Mouse (Mus musculus): Measurements from ENCODE around the gene Mmp2.
A peak's percentile ranks its signal among the peaks of the same experiment; 100 is the strongest.
"Not testable (repeated sequence)": the region's sequence is repeated elsewhere in the genome, so short reads cannot be mapped to it uniquely, and the experiment has no call there.

Gene Mmp2

DNA sequence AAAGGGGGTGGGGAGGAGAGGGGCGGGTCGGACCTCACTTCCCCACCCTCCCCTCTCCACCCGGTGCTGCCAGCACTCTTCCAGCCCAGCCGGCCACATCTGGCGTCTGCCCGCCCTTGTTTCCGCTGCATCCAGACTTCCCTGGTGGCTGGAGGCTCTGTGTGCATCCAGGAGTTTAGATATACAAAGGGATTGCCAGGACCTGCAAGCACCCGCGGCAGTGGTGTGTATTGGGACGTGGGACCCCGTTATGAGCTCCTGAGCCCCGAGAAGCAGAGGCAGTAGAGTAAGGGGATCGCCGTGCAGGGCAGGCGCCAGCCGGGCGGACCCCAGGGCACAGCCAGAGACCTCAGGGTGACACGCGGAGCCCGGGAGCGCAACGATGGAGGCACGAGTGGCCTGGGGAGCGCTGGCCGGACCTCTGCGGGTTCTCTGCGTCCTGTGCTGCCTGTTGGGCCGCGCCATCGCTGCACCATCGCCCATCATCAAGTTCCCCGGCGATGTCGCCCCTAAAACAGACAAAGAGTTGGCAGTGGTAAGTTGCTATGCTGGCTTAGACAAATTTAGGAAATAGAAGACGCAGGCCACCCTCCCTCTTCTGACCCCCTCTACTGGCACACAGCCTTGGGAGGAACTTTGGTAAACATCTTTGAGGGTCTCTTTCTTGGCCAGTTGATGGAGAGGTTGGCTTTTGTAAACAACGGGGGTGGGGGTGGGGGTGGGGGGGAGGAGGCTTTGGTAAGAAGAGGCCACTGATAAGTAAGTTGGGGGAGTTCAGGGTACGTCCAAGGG is at the start of gene Mmp2:
Gene Mmp2, plus strand, starts transcription at position 49 of the 792 bp plus-strand sequence.
- DNase-seq (ENCODE audit: low spot score), result peak; percentile 47

DNA sequence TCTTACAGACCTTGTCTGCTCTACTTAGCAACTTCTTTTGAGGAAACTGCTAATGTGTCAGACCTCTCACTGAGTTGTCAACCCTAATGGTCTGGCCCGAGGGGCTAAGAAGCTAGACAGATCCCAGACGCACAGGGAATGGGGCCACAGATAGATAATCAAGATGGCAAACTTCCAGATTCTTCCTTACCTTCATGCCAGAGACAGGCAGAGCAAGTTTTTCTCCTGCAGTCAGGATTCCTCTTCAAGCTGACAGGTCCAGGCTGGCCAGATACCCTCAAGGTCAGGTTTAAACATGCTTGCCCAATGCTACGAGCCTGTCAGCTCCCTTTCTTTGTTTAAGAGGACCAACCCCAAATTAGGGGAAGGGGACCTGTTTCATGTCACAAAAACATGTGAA is 46.1 kb upstream of the Mmp2 start:
- DNase-seq (ENCODE audit: low spot score), result no peak

DNA sequence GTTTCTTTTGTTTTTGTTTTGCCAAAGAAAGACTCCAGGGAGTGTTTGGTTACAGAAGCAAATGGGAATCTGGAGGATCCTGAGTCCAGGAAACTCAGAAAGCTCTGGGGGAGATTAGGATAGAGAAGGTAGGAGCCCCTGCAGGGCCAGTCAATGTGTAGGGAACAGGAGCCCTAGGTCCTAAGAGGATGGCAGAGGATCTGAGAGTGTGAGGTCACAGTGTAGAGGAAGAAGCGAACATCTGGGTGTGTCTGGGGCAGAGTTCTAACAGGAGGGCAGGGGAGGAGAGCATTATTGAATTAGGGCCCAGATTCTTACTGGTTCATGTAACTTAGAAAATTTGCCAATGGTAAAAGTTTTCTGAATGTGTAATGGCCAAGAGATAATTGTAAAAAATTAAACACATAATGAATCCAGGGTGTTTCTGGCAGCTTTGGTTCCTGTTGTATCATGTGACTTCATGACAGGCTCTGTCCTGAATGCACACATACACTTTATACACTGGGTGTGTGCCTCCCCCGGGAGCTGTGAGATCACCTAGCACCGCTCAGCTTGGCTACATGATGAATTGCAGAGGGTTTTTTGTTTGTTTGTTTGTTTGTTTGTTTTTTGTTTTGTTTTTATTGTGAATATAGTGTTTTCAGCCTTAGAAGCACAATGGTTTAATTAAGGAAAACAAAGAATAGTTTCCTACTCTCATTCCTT is 43.0 kb upstream of the Mmp2 start:
- no peak for DNase-seq (ENCODE audit: low spot score)

DNA sequence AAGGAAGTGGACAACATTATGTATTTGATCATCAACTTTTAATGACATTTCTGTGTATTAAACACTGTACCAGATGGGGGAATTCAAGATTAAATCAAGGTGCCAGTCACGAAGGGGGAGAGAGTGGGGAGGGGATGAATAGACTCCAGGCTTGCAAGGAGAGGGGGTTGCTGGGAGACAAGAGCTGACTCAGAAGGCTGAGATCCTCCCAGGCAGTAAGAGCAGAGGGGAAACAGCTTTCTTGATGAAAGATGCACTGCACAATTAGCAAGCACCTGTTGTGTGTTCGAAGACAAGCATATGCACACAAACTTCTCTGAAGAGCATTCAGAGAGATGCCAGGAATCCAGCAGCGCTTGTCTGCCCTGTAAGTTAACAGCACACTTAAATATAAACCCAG is 36.3 kb upstream of the Mmp2 start:
- no peak for DNase-seq (ENCODE audit: low spot score)

DNA sequence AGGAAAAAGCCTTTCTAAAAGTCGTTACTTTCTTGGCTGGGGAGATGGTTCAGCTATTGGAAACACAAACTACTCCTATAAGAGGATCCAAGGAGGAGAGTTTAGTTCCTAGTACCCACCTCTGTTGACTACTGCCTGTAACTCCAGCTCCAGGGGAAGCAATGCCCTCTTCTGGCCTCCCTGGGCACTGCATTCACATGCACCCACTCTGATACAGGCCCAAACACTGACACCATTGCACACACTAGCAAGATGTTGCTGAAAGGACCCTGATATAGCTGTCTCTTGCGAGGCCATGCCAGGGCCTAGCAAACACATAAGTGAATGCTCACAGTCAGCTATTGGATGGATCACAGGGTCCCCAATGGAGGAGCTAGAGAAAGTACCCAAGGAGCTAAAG is 35.1 kb upstream of the Mmp2 start:
- DNase-seq (ENCODE audit: low spot score), result not testable (repeated sequence)

DNA sequence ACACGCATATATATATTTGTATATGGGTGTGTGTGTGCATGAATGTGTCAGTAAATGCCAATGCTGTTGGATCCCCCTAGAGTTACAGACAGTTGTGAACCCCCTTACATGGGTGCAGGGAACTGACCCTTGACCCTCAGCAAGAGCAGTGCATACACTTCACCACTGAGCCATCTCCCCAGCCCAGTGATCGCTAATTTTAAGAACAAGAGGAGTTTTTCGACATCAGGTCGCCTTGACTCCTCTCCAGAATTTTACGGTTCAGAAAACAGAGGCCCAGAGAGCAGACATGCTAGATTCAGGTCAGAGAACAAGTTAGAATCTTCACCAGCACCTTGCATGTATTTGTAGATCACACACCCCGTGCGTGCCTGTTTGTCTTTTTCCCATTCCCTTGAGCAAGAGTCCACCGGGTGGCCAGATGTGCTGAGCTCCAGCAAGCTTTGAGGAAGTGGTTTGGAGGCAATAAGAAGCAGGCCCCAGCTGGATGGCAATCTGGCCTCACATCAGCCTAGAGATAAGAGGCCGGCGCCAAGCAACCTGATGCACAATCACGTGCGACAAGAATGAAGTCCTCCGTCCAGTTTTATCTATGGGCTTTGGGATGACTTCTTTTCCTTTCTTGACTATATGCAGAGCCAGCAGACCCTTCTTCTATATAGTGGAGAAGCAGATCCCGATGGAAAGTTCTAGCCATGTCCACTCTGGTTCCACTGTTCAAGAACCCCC is 33.1 kb upstream of the Mmp2 start:
- DNase-seq (ENCODE audit: low spot score), result no peak

DNA sequence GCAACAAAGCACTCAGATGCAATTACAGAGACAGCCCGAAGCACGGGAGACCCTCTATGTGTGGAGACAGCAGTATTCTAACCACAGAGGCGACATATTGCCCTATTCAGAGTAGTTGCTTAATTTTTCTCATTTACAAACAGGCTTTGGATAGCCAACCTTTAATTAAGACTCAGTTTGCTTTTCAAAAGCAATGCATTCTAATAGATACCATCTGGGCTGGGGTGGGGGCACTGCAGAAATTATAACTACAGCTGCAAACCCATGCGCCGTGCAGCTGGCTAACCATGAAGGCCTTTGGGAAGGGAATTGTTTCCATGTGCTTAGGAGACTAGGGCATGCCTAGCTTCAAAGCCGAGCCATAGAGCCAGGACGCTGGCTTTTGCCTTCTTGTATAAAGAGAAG is 29.6 kb upstream of the Mmp2 start:
- no peak for DNase-seq (ENCODE audit: low spot score)

DNA sequence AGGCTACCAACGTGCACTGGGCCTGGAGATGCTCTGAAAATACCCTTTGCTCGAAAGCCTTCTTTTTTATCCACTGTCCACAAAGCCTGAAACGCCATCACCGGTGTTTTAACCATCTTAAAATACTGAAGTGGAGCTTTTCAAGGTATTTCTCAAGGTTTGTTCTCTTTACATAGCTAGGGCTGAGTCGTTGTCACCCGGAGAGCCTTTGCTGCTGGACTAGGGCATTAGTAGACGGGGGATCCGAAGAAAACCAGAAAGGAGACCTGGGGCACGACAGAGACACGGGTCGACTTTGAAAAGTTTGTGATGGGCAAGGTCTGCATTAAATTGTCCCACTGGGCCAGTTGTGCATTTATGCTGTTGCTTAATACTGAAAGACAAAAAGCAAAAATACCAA is 27.7 kb upstream of the Mmp2 start:
- DNase-seq (ENCODE audit: low spot score), result no peak

DNA sequence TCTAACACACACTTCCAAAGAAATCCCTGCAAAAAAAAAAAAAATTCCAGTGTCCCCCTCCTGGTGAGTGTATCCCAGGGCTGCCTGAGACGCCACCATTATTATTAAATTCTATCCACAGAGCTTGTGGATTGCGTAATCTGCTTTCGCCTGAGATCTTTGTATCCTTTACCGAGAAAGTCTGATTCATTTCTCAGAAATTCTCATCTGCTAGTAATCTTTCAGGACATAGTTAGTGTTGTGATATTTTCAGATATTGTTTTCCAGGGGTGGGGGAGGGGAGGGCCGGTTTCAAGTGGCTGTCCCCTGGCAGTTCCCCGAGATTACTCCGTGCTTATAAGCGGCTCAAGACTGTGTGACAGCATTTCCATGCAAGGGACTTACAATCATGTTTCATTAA is 25.9 kb upstream of the Mmp2 start:
- DNase-seq (ENCODE audit: low spot score), result peak; percentile 39

DNA sequence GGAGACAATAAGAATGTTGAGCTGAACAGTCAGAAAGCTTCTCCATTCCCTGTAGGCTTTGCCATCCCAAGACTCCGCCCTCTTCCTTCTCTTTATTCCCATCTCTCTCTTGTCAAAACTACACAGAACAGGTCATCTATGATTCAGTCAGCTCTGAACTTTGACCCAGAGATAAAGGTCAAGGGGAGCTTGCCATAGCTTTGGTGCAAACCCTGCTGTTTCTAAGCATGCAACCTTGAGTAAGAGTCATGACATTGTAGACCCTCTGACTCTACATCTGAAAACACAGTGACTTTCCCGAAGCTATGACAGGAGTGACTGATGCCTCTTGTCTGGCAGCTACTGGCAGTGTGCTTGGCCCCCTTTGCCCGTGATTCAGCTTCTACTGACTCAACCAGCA is 24.5 kb upstream of the Mmp2 start:
- DNase-seq (ENCODE audit: low spot score), result no peak

DNA sequence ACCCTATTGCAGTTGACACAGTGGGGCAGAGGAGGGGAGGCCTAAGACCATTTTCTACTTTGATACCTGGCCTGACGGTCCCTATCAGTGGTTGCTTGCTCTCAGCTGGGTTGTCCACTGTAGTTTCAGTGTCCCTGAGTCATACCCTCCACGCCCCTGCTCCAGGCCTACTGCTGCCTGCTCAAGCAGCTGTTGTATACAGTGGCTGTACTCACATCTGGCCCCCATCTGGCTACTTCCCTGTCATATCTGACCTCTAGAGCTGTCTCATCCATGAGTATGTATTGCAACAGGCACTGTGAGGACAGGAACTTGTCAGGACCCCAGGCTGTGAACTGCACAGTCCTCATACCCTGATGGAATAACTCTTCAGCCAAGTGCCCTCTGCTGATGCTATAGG is 14.3 kb upstream of the Mmp2 start:
- no peak for DNase-seq (ENCODE audit: low spot score)

DNA sequence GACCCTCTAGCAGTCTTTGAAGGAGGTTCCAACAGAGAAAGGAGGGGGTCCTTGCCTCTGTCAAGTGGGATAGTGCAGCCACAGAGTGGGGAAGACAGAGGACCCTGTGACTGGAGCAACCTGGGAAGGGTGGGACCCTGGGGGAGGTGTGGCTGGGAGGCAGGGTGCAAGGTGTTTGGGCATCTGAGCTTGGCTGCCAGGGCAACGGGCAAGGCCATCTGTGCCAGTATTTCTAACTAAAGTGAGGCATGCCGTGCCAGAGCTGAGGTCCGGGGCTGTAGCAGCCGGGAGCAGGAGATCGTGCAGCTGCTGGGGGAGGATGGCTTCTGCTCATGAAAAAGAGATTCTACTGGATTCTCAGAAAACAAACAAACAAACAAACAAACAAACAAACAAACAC is 11.4 kb upstream of the Mmp2 start:
- no peak for DNase-seq (ENCODE audit: low spot score)

DNA sequence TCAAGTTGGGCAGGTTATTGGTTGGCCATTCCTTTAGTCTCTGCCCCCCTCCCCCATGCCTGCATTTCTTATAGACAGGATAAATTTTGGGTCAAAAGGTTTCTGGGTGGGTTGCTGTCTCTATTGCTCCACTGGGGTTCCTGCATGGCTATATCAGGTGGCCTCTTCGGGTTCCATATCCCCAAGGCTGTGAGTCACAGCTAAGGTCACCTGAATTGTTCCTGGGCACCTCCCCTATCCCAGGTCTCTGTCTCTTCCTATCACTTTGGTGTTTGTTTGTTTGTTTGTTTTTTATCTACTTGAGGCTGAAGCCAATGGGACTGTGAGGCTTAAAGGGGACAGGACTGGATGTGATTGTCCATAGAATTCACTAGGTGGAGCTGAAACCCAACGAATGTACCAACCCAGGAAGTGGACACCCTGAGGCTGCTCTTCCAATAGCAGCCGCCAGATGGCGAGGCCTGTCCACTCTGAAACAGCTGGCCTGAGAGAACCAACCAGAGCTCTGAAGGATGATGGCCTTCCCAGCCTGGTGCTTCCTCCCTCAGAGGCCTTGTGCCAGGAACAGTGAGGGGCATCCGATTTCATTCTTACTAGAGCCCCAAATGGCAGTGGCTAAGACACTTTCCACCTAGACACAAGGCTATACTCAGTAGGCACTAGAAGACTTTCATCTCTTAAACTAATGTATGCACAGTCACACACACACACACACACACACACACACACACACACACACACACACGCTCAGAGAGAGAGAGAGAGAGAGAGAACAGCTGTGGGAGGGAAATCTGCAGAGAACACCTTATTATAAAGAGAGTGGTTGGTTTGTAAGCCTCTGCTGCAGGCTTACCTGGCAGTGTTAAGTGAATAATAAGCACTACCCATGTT is 8.9 kb upstream of the Mmp2 start:
- DNase-seq (ENCODE audit: low spot score), result peak; percentile 97

DNA sequence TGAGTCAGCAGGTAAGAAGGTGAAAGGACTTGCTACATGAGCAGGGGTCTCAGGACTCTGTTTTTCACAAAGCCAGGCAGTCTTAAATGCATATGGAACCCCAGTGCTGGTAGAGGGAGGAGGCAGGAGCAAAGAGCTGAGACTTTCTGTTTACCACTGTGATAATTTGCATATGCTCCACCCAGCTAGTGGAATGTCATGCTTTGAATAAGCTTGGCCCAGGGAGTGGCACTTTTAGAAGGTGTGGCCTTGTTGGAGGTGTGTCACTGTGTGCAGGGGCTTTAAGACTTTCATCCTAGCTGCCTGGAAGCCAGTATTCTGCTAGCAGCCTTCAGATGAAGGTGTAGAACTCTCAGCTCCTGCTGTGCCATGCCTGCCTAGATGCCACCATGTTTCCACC is 5.9 kb upstream of the Mmp2 start:
- DNase-seq (ENCODE audit: low spot score), result no peak

DNA sequence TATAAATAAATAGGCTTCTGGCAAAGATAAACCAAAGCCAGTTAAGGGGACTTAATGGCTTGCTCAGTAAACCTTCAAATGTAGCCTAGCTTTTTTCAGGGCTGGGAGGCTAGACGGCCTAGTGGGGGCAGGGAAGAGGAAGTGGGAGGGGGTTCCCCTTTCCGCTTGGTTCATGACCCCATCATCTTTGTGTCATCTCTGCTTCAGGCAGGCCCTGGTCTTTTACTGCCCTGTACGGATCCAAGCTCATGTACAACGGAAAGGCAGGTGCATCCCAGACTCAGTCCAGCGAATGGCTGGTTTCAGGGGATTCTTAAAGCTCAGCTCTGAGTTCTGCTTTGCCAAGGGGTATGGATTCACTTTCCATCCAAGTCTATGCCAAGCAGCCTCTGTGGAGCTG is 4.7 kb upstream of the Mmp2 start:
- DNase-seq (ENCODE audit: low spot score), result no peak

DNA sequence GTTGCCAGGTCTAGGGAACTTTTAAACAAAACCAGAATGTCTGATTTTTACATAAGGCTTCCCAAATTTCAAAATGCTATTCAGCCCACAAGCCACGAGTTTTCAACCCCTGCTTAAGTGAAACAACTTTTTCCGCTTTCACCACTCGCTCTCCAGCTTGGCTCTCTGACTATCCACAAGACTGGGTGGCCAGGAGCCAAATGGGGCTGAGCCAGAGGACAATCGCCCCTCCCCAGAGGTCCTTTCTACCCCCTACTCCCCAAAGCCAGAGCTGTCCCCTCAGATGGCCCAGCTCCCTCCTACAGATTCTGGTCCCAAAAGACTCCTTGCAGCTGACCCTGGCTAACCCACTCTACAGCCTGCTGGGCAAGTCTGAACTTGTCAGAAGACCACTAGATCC is 1.1 kb upstream of the Mmp2 start:
- DNase-seq (ENCODE audit: low spot score), result no peak

DNA sequence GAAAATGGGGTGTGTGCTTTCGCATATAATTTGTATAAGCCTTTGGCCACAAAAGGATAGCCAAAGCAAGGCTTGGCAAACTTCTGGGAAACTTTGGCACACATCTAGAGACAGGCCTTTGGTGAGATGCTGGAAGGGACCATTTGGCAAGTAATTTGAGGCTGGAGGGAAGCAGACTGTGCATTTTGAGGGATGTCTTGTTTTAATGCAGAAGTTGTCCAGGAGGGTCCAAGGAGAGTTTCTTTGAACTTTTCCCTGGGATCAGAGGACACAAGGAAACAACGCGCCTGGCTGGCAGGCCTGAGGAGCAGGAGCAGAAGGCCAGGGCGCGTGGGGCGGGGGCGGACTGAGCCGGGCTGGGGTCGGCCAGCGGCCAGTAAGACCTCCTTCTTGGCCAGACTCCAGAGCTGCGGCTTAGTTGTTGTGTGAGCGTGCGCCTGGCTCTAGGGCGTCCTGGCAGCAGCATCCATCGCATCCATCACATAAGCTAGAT is 1.2 kb downstream of the Mmp2 start:
- no peak for DNase-seq (ENCODE audit: low spot score)

DNA sequence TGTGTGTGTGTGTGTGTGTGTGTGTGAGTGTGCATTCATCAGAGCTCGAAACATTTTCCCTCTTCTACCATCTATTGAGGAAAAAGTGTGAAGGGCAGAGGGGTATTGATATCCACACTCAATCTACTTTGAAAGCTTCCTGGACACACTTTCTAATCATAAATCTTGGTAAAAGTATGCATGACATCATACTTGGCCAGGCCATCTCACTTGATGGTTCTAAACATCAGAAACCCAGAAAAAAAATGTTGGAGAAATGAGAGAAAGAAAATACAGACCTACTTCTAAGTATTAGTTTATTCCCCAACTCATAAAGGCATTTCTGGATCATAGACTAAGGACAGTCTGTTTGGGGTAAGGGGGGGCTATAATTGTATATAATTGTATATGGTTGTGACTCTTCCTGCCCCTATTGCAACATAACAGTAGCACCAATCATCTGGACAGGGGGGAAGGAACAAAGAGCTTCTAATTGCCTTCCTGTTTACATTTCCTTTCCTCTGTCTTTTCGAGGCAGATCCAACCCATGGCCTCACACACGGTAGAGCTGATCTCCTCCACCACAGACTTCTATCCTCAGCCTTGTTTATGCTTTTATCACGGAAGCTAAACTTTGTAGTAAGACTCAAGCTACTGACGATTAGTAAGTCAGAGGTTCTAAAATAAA is 7.1 kb downstream of the Mmp2 start:
- DNase-seq (ENCODE audit: low spot score), result no peak

DNA sequence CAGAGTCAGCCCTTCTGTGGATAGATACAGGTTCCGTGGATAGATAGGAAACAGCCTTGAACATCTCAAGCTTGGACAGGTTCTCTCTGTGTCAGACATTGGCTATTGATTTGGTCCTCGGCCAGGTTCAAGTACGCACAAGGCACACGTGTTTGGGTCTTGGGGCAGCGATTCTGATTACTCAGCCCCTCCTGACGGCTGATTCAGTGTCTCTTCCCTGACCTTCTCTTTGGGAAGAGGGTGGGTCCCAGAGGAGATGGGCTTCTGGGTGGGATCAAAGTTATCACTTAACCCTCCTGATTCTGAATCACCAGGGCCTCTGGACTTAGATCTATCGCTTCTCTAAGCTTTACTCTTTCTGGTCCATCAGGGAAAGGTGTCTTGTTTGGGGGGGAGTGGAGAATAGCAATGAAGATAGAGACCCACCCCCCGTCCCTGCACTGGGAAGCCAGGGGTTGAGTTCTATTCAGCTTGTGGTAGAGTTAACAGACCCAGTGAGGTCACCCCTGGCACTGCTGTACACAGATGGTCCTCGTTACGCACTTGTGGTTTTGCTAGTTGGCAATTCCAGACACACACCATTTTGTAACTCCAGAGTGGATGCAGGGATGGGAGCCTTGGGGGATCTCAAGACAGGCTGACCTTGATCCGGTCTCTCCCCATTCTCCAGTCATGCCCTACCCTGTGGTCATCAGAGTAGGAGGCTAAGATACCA is 7.9 kb downstream of the Mmp2 start:
- DNase-seq (ENCODE audit: low spot score), result no peak

DNA sequence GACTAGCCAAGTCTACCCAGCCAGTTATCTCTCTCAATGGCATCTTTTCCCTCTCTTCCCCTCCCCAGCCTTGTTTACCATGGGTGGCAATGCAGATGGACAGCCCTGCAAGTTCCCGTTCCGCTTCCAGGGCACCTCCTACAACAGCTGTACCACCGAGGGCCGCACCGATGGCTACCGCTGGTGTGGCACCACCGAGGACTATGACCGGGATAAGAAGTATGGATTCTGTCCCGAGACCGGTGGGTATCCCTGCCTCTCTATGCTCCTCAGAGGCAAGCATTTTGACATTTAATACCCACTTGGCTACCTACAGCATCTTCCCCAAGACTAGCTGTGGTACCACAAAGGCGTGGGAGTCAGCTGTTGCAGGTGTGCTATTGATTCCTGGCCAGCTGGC is 8.8 kb downstream of the Mmp2 start:
- no peak for DNase-seq (ENCODE audit: low spot score)

DNA sequence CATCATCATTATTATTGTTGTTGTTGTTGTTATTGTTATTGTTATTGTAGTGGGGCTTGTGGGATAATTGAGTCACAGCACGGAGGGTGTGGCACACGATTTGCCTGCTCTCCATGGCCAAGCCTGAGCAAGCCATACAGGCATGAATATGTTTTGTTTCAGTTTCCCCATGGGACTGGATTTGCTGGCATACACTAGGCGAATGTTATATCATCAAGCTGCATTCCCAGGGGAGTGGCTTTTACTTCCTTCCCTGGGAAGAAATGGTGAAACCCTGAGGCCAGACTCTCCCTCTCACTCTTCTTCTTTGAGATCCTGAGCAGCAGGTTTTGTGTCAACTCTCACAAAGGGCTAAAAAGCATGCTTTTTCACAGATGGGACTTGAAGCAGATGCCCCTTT is 11.5 kb downstream of the Mmp2 start:
- DNase-seq (ENCODE audit: low spot score), result no peak
